Mouse (Mus musculus): ENCODE data around the gene Zbtb4. TPM values are rescaled to one million over a fixed set of nuclear protein-coding genes. Genes with fewer than 3 reads are reported as not detected.

The Zbtb4 gene
- polyA plus RNA-seq, 1 experiment, result 51.4 TPM

Other genes starting within 250 kb of the Zbtb4 start
- gene Dnah2, start 216.8 kb upstream of the Zbtb4 start, polyA plus RNA-seq (2012; rRNA removed), result 2.7 and 4.6 TPM in 2 replicates
- 78.4 and 80.4 TPM in 2 replicates for gene Efnb3, start 205.7 kb upstream of the Zbtb4 start, polyA plus RNA-seq (2012; rRNA removed)
- 12.2 and 12.9 TPM in 2 replicates for gene Wrap53, start 185.7 kb upstream of the Zbtb4 start, polyA plus RNA-seq (2012; rRNA removed)
- 36.7 and 38.4 TPM in 2 replicates for gene Trp53, start 185.6 kb upstream of the Zbtb4 start, polyA plus RNA-seq (2012; rRNA removed)
- 324 and 357 TPM in 2 replicates for gene Atp1b2, start 160.0 kb upstream of the Zbtb4 start, polyA plus RNA-seq (2012; rRNA removed)
- 0.11 and 0.16 TPM in 2 replicates for gene Shbg, start 148.0 kb upstream of the Zbtb4 start, polyA plus RNA-seq (2012; rRNA removed)
- gene Sat2, start 143.9 kb upstream of the Zbtb4 start, polyA plus RNA-seq (2012; rRNA removed), result 20.3 and 26.3 TPM in 2 replicates
- gene Fxr2, start 132.9 kb upstream of the Zbtb4 start, polyA plus RNA-seq (2012; rRNA removed), result 136 and 154 TPM in 2 replicates
- gene Sox15, start 110.6 kb upstream of the Zbtb4 start, polyA plus RNA-seq (2012; rRNA removed), result 0.34 TPM in 1 of 2 replicates, not detected in the other
- gene Mpdu1, start 103.3 kb upstream of the Zbtb4 start, polyA plus RNA-seq (2012; rRNA removed), result 104 and 113 TPM in 2 replicates
- gene Cd68, start 99.8 kb upstream of the Zbtb4 start, polyA plus RNA-seq (2012; rRNA removed), result 13.7 TPM in 2 replicates
- 365 and 370 TPM in 2 replicates for gene Eif4a1, start 93.5 kb upstream of the Zbtb4 start, polyA plus RNA-seq (2012; rRNA removed)
- gene Senp3, start 83.8 kb upstream of the Zbtb4 start, polyA plus RNA-seq (2012; rRNA removed), result 138 and 154 TPM in 2 replicates
- gene Tnfsf13, start 80.1 kb upstream of the Zbtb4 start, polyA plus RNA-seq (2012; rRNA removed), result 5.3 and 5.4 TPM in 2 replicates
- gene Tnfsf12, start 70.1 kb upstream of the Zbtb4 start, polyA plus RNA-seq (2012; rRNA removed), result 17.1 and 20.6 TPM in 2 replicates
- gene Tnfsfm13, start 69.8 kb upstream of the Zbtb4 start, polyA plus RNA-seq (2012; rRNA removed), result 2.9 and 4.9 TPM in 2 replicates
- 30.9 and 32.6 TPM in 2 replicates for gene Polr2a, start 7.3 kb upstream of the Zbtb4 start, polyA plus RNA-seq (2012; rRNA removed)
- not detected in 2 replicates for gene Slc35g3, start 3.9 kb upstream of the Zbtb4 start, polyA plus RNA-seq (2012; rRNA removed)
- gene Chrnb1, start 30.0 kb downstream of the Zbtb4 start, polyA plus RNA-seq (2012; rRNA removed), result 1.4 and 1.9 TPM in 2 replicates
- gene Fgf11, start 35.9 kb downstream of the Zbtb4 start, polyA plus RNA-seq (2012; rRNA removed), result 18.4 and 22.0 TPM in 2 replicates
- gene Tmem102, start 39.7 kb downstream of the Zbtb4 start, polyA plus RNA-seq (2012; rRNA removed), result 0.48 and 0.62 TPM in 2 replicates
- not detected in 2 replicates for gene Gm39566, start 49.4 kb downstream of the Zbtb4 start, polyA plus RNA-seq (2012; rRNA removed)
- not detected in 2 replicates for gene Spem2, start 52.6 kb downstream of the Zbtb4 start, polyA plus RNA-seq (2012; rRNA removed)
- 0.42 and 0.58 TPM in 2 replicates for gene Spem1, start 56.3 kb downstream of the Zbtb4 start, polyA plus RNA-seq (2012; rRNA removed)
- gene Nlgn2, start 71.9 kb downstream of the Zbtb4 start, polyA plus RNA-seq (2012; rRNA removed), result 116 and 125 TPM in 2 replicates
- gene Tmem256, start 72.6 kb downstream of the Zbtb4 start, polyA plus RNA-seq (2012; rRNA removed), result 183 and 212 TPM in 2 replicates
- 33.6 and 37.6 TPM in 2 replicates for gene Plscr3, start 80.5 kb downstream of the Zbtb4 start, polyA plus RNA-seq (2012; rRNA removed)
- gene Tnk1, start 92.8 kb downstream of the Zbtb4 start, polyA plus RNA-seq (2012; rRNA removed), result 0.14 and 0.17 TPM in 2 replicates
- not detected in 2 replicates for gene Tmem95, start 112.1 kb downstream of the Zbtb4 start, polyA plus RNA-seq (2012; rRNA removed)
- 1.6 and 1.8 TPM in 2 replicates for gene Kctd11, start 115.5 kb downstream of the Zbtb4 start, polyA plus RNA-seq (2012; rRNA removed)
- 0.24 and 0.27 TPM in 2 replicates for gene Acap1, start 129.6 kb downstream of the Zbtb4 start, polyA plus RNA-seq (2012; rRNA removed)
- 0.67 and 1.00 TPM in 2 replicates for gene 2810408A11Rik, start 135.1 kb downstream of the Zbtb4 start, polyA plus RNA-seq (2012; rRNA removed)
- 98.0 and 101 TPM in 2 replicates for gene Neurl4, start 135.2 kb downstream of the Zbtb4 start, polyA plus RNA-seq (2012; rRNA removed)
- gene Gps2, start 148.0 kb downstream of the Zbtb4 start, polyA plus RNA-seq (2012; rRNA removed), result 64.6 and 69.0 TPM in 2 replicates
- 630 and 714 TPM in 2 replicates for gene Eif5a, start 156.0 kb downstream of the Zbtb4 start, polyA plus RNA-seq (2012; rRNA removed)
- gene Ybx2, start 169.9 kb downstream of the Zbtb4 start, polyA plus RNA-seq (2012; rRNA removed), result 20.1 and 20.6 TPM in 2 replicates
- 1.4 and 2.1 TPM in 2 replicates for gene Slc2a4, start 182.3 kb downstream of the Zbtb4 start, polyA plus RNA-seq (2012; rRNA removed)
- 0.10 and 0.34 TPM in 2 replicates for gene Cldn7, start 198.9 kb downstream of the Zbtb4 start, polyA plus RNA-seq (2012; rRNA removed)
- gene Ctdnep1, start 215.2 kb downstream of the Zbtb4 start, polyA plus RNA-seq (2012; rRNA removed), result 117 and 133 TPM in 2 replicates
- gene Elp5, start 216.6 kb downstream of the Zbtb4 start, polyA plus RNA-seq (2012; rRNA removed), result 118 and 119 TPM in 2 replicates
- gene Gabarap, start 225.2 kb downstream of the Zbtb4 start, polyA plus RNA-seq (2012; rRNA removed), result 291 and 371 TPM in 2 replicates
- 38.9 and 42.2 TPM in 2 replicates for gene Phf23, start 229.9 kb downstream of the Zbtb4 start, polyA plus RNA-seq (2012; rRNA removed)
- gene Dvl2, start 234.7 kb downstream of the Zbtb4 start, polyA plus RNA-seq (2012; rRNA removed), result 34.9 and 35.3 TPM in 2 replicates
- gene Acadvl, start 249.5 kb downstream of the Zbtb4 start, polyA plus RNA-seq (2012; rRNA removed), result 69.8 and 74.0 TPM in 2 replicates